Mouse (Mus musculus) neural tube, embryonic 14.5 days (tissue): ENCODE results near the gene Cygb. TPM values are rescaled to one million over a fixed set of nuclear protein-coding genes. Genes with fewer than 3 reads are reported as not detected.
A peak's percentile ranks its signal among the peaks of the same experiment; 100 is the strongest.

Experiments
- ATAC-seq: fragments of 200-750 bp; cut with Nextera tagmentation; 2 replicates; pipeline ENCODE4 v1.8.0; 2017; ENCODE audit warnings: low read depth, mild to moderate bottlenecking, moderate TSS enrichment, moderate library complexity
- H3K27ac ChIP-seq: fragments of 300-500 bp; sonication (generic); 2 replicates; pipeline ENCODE4 v1.5.1; 2014; ENCODE audit warnings: low read depth, mild to moderate bottlenecking, control low read depth, low read length, moderate library complexity, mixed read lengths
- H3K27me3 ChIP-seq: fragments of 300-500 bp; sonication (generic); 2 replicates; pipeline ENCODE4 v1.6.1; 2014; ENCODE audit warnings: low read length; ENCODE audit not compliant: control insufficient read depth, insufficient read depth
- H3K36me3 ChIP-seq: fragments of 300-500 bp; sonication (generic); 2 replicates; pipeline ENCODE4 v1.6.1; 2014; ENCODE audit warnings: low read length, mixed read lengths; ENCODE audit not compliant: control insufficient read depth, insufficient read depth
- H3K4me1 ChIP-seq: fragments of 300-500 bp; sonication (generic); 2 replicates; pipeline ENCODE4 v1.6.1; 2014; ENCODE audit warnings: low read length; ENCODE audit not compliant: control insufficient read depth, insufficient read depth
- H3K4me2 ChIP-seq: fragments of 300-500 bp; sonication (generic); 2 replicates; pipeline ENCODE4 v1.6.1; 2014; ENCODE audit warnings: mild to moderate bottlenecking, low read depth, low read length, control low read depth
- H3K4me3 ChIP-seq: fragments of 300-500 bp; sonication (generic); 2 replicates; pipeline ENCODE4 v1.5.1; 2014; ENCODE audit warnings: low read depth, low read length, control low read depth, mixed read lengths
- H3K9ac ChIP-seq: fragments of 300-500 bp; sonication (generic); replicated peaks from 2 replicates; pipeline ENCODE4 v1.6.1; 2014; ENCODE audit warnings: low read depth, mild to moderate bottlenecking, control low read depth, low read length, mixed read lengths
- H3K9me3 ChIP-seq: fragments of 300-500 bp; sonication (generic); 2 replicates; pipeline ENCODE4 v1.6.1; 2016; ENCODE audit warnings: low read length; ENCODE audit not compliant: control insufficient read depth
- WGBS: fragments of 180-500 bp; shearing (Covaris S2); extraction: QIAGEN DNeasy Blood & Tissue Kit; methylation state at CpG from one replicate; pipeline ENCODE4 v1.1.7; 2014; 5-methylcytosine and 5-hydroxymethylcytosine counted together
- polyA plus RNA-seq: library from polyadenylated mRNA; unstranded; fragments of >200 nt; fragmentation: Nextera tagmentation; extraction: Ambion mirVana; gene quantifications from 2 replicates; pipeline ENCODE4 v1.2.1, GENCODE M21; 2014

Cygb gene
- polyA plus RNA-seq, 1 experiment from 2014 or later = 29.1 TPM

- H3K4me1 ChIP-seq = peaks cover 51% of the 10 kb centered on the region
- no peaks in the 10 kb centered on the region for H3K36me3 ChIP-seq
- H3K4me2 ChIP-seq = peak overlapping the region; percentile 15; the same call in 1 of the 2 replicates
- peak overlapping the region; percentile 79 for H3K27ac ChIP-seq
- no peaks in the 10 kb centered on the region for H3K27me3 ChIP-seq
- H3K9ac ChIP-seq = peak overlapping the region; percentile 44; the same call in 1 of the 2 replicates
- H3K9me3 ChIP-seq = no peaks in the 10 kb centered on the region
- peak; percentile 75 for ATAC-seq
- no peak overlapping the region for H3K4me3 ChIP-seq
- 10% methylated on average over 13 of the region's 13 CpGs for WGBS
Measured at GRCm38 (mm10) chr11:116661291-116661947, 7.3 kb upstream of the Cygb start.

- no peaks in the 10 kb centered on the region for H3K36me3 ChIP-seq
- no peak overlapping the region for H3K9ac ChIP-seq
- H3K4me2 ChIP-seq = no peak overlapping the region
- 50% methylated on average over 9 of the region's 9 CpGs for WGBS
- ATAC-seq = no peak
- H3K4me3 ChIP-seq = no peak overlapping the region
- H3K27ac ChIP-seq = peak overlapping the region; percentile 79
- H3K27me3 ChIP-seq = no peaks in the 10 kb centered on the region
- no peaks in the 10 kb centered on the region for H3K9me3 ChIP-seq
- peaks cover 51% of the 10 kb centered on the region for H3K4me1 ChIP-seq
Measured at GRCm38 (mm10) chr11:116660181-116660580, 6.1 kb upstream of the Cygb start.

- H3K4me1 ChIP-seq = peaks cover 49% of the 10 kb centered on the region
- H3K36me3 ChIP-seq = no peaks in the 10 kb centered on the region
- no peak overlapping the region for H3K27ac ChIP-seq
- peaks cover under 1% of the 10 kb centered on the region; the same call in 1 of the 2 replicates for H3K27me3 ChIP-seq
- no peak overlapping the region for H3K9ac ChIP-seq
- no peak overlapping the region for H3K4me3 ChIP-seq
- no peak overlapping the region for H3K4me2 ChIP-seq
- ATAC-seq = no peak
- 85% methylated on average over 15 of the region's 15 CpGs for WGBS
- no peaks in the 10 kb centered on the region for H3K9me3 ChIP-seq
Measured at GRCm38 (mm10) chr11:116659027-116659621, 5.0 kb upstream of the Cygb start.

GRCm38 (mm10) chr11:116658238-116658637, 4.1 kb upstream of the Cygb start:
- ATAC-seq = no peak
- H3K27me3 ChIP-seq = peaks cover 4% of the 10 kb centered on the region; the same call in 1 of the 2 replicates
- H3K4me3 ChIP-seq = no peak overlapping the region
- H3K27ac ChIP-seq = peak overlapping the region; percentile 48; the same call in 1 of the 2 replicates
- H3K9me3 ChIP-seq = no peaks in the 10 kb centered on the region
- no peak overlapping the region for H3K9ac ChIP-seq
- no peak overlapping the region for H3K4me2 ChIP-seq
- peaks cover 40% of the 10 kb centered on the region for H3K4me1 ChIP-seq
- 70% methylated on average over 10 of the region's 10 CpGs for WGBS
- H3K36me3 ChIP-seq = no peaks in the 10 kb centered on the region

- H3K4me2 ChIP-seq = peak overlapping the region; percentile 45
Measured at GRCm38 (mm10) chr11:116657311-116658223, 3.5 kb upstream of the Cygb start.

GRCm38 (mm10) chr11:116656348-116657191, 2.5 kb upstream of the Cygb start:
- Histone ChIP-seq H3K4me2 (no peak overlapping the region), H3K36me3 (no peaks in the 10 kb centered on the region), H3K4me1 (peaks cover 34% of the 10 kb centered on the region), H3K9me3 (no peaks in the 10 kb centered on the region), H3K4me3 (no peak overlapping the region), H3K27ac (no peak overlapping the region), H3K9ac (no peak overlapping the region), H3K27me3 (peaks cover 11% of the 10 kb centered on the region)
- WGBS = 62% methylated on average over 16 of the region's 16 CpGs
- no peak for ATAC-seq

More at GRCm38 (mm10) chr11:116657311-116658223, 3.5 kb upstream of the Cygb start:
- Histone ChIP-seq H3K27ac (peak overlapping the region; percentile 81), H3K4me3 (peak overlapping the region; percentile 25; the same call in 1 of the 2 replicates), H3K36me3 (no peaks in the 10 kb centered on the region), H3K9me3 (no peaks in the 10 kb centered on the region), H3K27me3 (peaks cover 5% of the 10 kb centered on the region), H3K9ac (0 out of 2 replicates have a peak overlapping the region, but pooled peaks have one; percentile 8), H3K4me1 (peaks cover 38% of the 10 kb centered on the region)
- WGBS = 13% methylated on average over 22 of the region's 22 CpGs
- peak; percentile 65; the same call in 1 of the 2 replicates for ATAC-seq

- H3K4me2 ChIP-seq = peak overlapping the region; percentile 96
- H3K4me1 ChIP-seq = peaks cover 19% of the 10 kb centered on the region
- peak overlapping the region; percentile 57 for H3K4me3 ChIP-seq
- 0 out of 2 replicates have a peak, but pooled peaks have one; percentile 50 for ATAC-seq
- no peaks in the 10 kb centered on the region for H3K36me3 ChIP-seq
- peak overlapping the region; percentile 72 for H3K9ac ChIP-seq
- H3K9me3 ChIP-seq = no peaks in the 10 kb centered on the region
- WGBS = under 1% methylated on average over 34 of the region's 47 CpGs
- peaks cover 12% of the 10 kb centered on the region for H3K27me3 ChIP-seq
- H3K27ac ChIP-seq = 0 out of 2 replicates have a peak overlapping the region, but pooled peaks have one; percentile 28
Measured at GRCm38 (mm10) chr11:116653709-116654221, 348 bp downstream of the Cygb start.

GRCm38 (mm10) chr11:116653234-116653633, 879 bp downstream of the Cygb start, which contains the start of gene Prcd:
Gene Prcd, plus strand, starts transcription at chr11:116653534.
- no peaks in the 10 kb centered on the region for H3K9me3 ChIP-seq
- 0 out of 2 replicates have a peak within 1 kb of the TSS, but pooled peaks have one; percentile 28 for H3K27ac ChIP-seq
- peak within 1 kb of the TSS; percentile 72 for H3K9ac ChIP-seq
- peak within 1 kb of the TSS; percentile 96 for H3K4me2 ChIP-seq
- H3K4me1 ChIP-seq = peaks cover 19% of the 10 kb centered on the region
- ATAC-seq = no peak
- WGBS = 9% methylated on average over 10 of the region's 10 CpGs
- peak within 1 kb of the TSS; percentile 57 for H3K4me3 ChIP-seq
- peaks cover 12% of the 10 kb centered on the region for H3K27me3 ChIP-seq
- H3K36me3 ChIP-seq = no peaks in the 10 kb centered on the region
